Mouse (Mus musculus) heart, adult 2 months (tissue): ENCODE results near the gene Mllt1. TPM values are rescaled to one million over a fixed set of nuclear protein-coding genes. Genes with fewer than 3 reads are reported as not detected.

Experiments
- DNase-seq, 2 experiments: peaks; one replicate each; pipeline ENCODE4 v3.0.0; 2021
- H3K27ac ChIP-seq: fragments of 200-600 bp; 2 replicates; pipeline ENCODE4 v1.8.1; 2022
- H3K27me3 ChIP-seq: fragments of 200-500 bp; 2 replicates; pipeline ENCODE4 v1.6.1; 2012; ENCODE audit warnings: mild to moderate bottlenecking, low read length, inconsistent platforms, mixed read lengths; ENCODE audit not compliant: control insufficient read depth, insufficient read depth
- H3K36me3 ChIP-seq: fragments of 200-500 bp; 2 replicates; pipeline ENCODE4 v1.6.1; 2012; ENCODE audit warnings: low read length, inconsistent platforms; ENCODE audit not compliant: control insufficient read depth, insufficient read depth
- H3K4me1 ChIP-seq: fragments of 200-500 bp; 2 replicates; pipeline ENCODE4 v1.6.1; 2011; ENCODE audit warnings: low read length; ENCODE audit not compliant: control insufficient read depth, insufficient read depth
- H3K4me3 ChIP-seq: fragments of 200-600 bp; 2 replicates; pipeline ENCODE4 v1.8.1; 2022
- H3K79me2 ChIP-seq: fragments of 200-500 bp; replicated peaks from 2 replicates; pipeline ENCODE4 v1.6.1; 2012; ENCODE audit warnings: mild to moderate bottlenecking, inconsistent platforms, low read length, moderate library complexity, mixed read lengths; ENCODE audit not compliant: control insufficient read depth, insufficient read depth
- H3K9ac ChIP-seq: fragments of 200-500 bp; 2 replicates; pipeline ENCODE4 v1.6.1; 2012; ENCODE audit warnings: low read depth, mild to moderate bottlenecking, control low read depth, inconsistent platforms, low read length, mixed read lengths
- CTCF ChIP-seq: fragments of 200-600 bp; IDR thresholded peaks from 2 replicates; pipeline ENCODE4 v1.8.1; 2022; ENCODE audit warnings: antibody characterized with exemption, mild to moderate bottlenecking, moderate library complexity
- EP300 ChIP-seq: fragments of 200-500 bp; IDR thresholded peaks from 2 replicates; pipeline ENCODE4 v1.6.1; 2011; ENCODE audit warnings: low read depth, low read length, control low read depth; ENCODE audit not compliant: insufficient read depth
- POLR2A ChIP-seq: fragments of 200-500 bp; IDR thresholded peaks from 2 replicates; pipeline ENCODE4 v1.6.1; 2011; ENCODE audit warnings: mild to moderate bottlenecking, low read depth, low read length, control low read depth; ENCODE audit not compliant: insufficient read depth
- WGBS: fragments of 180-500 bp; shearing (Covaris S2); methylation state at CpG from one replicate; pipeline ENCODE4 v1.1.7; 2018; 5-methylcytosine and 5-hydroxymethylcytosine counted together
- intact Hi-C: fragments of 180-260 bp; cut with DNase I; formaldehyde crosslinking; loops from one replicate; pipeline ENCODE4 v1.15.1; 2025
- polyA plus RNA-seq: library from polyadenylated mRNA; depleted of rRNA; stranded (reverse); fragments of >200 nt; gene quantifications from 2 replicates; pipeline ENCODE4 v1.2.3, GENCODE M21; 2012
- total RNA-seq, 2 experiments: library from RNA; stranded (reverse); gene quantifications; 2 replicates each; pipeline ENCODE4 v1.2.3; 2021

The Mllt1 gene
- total and polyA plus RNA-seq, 3 experiments, result 25.3 to 27.2 (median 27.2) TPM

GRCm38 (mm10) chr17:56876465-56876864, 58.8 kb downstream of the Mllt1 start:
- TF ChIP-seq EP300 (no peak), POLR2A (no peak), CTCF (no peak)
- intact Hi-C loops, result no loop called here
- no peak overlapping the region for H3K27ac ChIP-seq
- no peaks in the 10 kb centered on the region for H3K27me3 ChIP-seq
- no peak overlapping the region for H3K9ac ChIP-seq
- H3K36me3 ChIP-seq, result no peaks in the 10 kb centered on the region
- DNase-seq, result no peak
- WGBS, result 83% methylated on average over 3 of the region's 3 CpGs
- H3K79me2 ChIP-seq, result no peaks in the 10 kb centered on the region
- H3K4me3 ChIP-seq, result no peak overlapping the region
- H3K4me1 ChIP-seq, result no peaks in the 10 kb centered on the region

GRCm38 (mm10) chr17:56874936-56875651, 60.1 kb downstream of the Mllt1 start, which contains the start of gene 1700061G19Rik:
1700061G19Rik (plus strand) TSS chr17:56875477.
- H3K79me2 ChIP-seq, result no peaks in the 10 kb centered on the region
- H3K4me1 ChIP-seq, result no peaks in the 10 kb centered on the region
- no peak within 1 kb of the TSS for H3K9ac ChIP-seq
- H3K27me3 ChIP-seq, result no peaks in the 10 kb centered on the region
- TF ChIP-seq POLR2A (no peak), EP300 (no peak), CTCF (no peak)
- H3K36me3 ChIP-seq, result no peaks in the 10 kb centered on the region
- WGBS, result 61% methylated on average over 12 of the region's 12 CpGs
- no peak within 1 kb of the TSS for H3K27ac ChIP-seq
- no peak for DNase-seq
- intact Hi-C loops, result no loop called here
- no peak within 1 kb of the TSS for H3K4me3 ChIP-seq

DNA sequence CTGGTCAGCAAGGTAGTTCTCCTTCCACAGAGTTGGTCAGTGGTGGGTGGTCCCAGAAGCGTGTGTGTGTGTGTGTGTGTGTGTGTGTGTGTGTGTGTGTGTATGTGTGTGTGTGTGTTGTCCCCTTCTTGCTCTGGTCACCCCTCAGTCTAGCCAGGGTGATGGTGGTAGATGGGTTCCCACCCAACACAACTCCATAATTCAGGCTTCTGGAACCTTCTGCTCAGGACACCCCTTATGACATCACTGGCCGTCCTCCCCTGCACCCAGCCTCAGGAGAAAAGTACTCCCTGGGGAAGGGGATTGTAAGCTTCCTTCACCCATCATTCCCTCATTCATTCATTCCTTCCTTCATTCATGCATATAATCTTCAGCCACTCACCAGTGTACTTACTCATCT, 61.0 kb downstream of the Mllt1 start, which contains the start of gene Acsbg2:
Gene Acsbg2, minus strand, starts transcription at position 211 of the 400 bp plus-strand sequence.
- H3K4me1 ChIP-seq, result no peaks in the 10 kb centered on the region
- H3K27ac ChIP-seq, result no peak within 1 kb of the TSS
- H3K27me3 ChIP-seq, result no peaks in the 10 kb centered on the region
- no peaks in the 10 kb centered on the region for H3K79me2 ChIP-seq
- no peak within 1 kb of the TSS for H3K9ac ChIP-seq
- no peaks in the 10 kb centered on the region for H3K36me3 ChIP-seq
- TF ChIP-seq POLR2A, result no peak
- TF ChIP-seq CTCF, result no peak
- DNase-seq, result no peak
- intact Hi-C loops, result no loop called here
- no peak within 1 kb of the TSS for H3K4me3 ChIP-seq
- 89% methylated on average over 2 of the region's 2 CpGs for WGBS

DNA sequence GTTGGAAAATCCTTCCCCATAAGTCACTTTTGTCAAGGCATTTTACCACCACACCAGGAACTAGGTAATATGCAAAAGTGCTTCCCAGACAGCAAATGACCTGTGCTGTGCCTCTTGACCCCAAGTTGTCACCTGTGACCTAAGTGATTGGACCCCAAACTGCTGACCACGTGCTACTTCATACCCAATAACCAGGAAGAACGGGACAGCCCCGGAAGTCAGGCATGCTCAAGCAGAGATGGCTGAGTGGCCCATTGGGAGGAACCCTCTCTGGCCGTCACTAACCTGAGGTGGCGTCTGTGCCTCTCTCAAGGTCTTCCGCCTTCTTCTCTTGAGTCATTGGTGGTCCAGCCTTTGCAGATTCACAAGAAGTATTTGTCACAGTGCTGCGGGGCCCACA, 62.7 kb downstream of the Mllt1 start:
- intact Hi-C loops, result no loop called here
- no peak for DNase-seq
- WGBS, result 71% methylated on average over 7 of the region's 7 CpGs

GRCm38 (mm10) chr17:56871767-56872166, 63.4 kb downstream of the Mllt1 start:
- TF ChIP-seq CTCF (no peak), POLR2A (no peak), EP300 (no peak)
- DNase-seq, result no peak
- Histone ChIP-seq H3K79me2 (no peaks in the 10 kb centered on the region), H3K27ac (no peak overlapping the region), H3K4me1 (no peaks in the 10 kb centered on the region), H3K36me3 (no peaks in the 10 kb centered on the region), H3K9ac (no peak overlapping the region), H3K27me3 (no peaks in the 10 kb centered on the region), H3K4me3 (no peak overlapping the region)
- intact Hi-C loops, result no loop called here
- 74% methylated on average over 8 of the region's 8 CpGs for WGBS

More for the DNA sequence above, 62.7 kb downstream of the Mllt1 start:
- Histone ChIP-seq H3K36me3 (no peaks in the 10 kb centered on the region), H3K9ac (no peak overlapping the region), H3K79me2 (no peaks in the 10 kb centered on the region), H3K27me3 (no peaks in the 10 kb centered on the region), H3K27ac (no peak overlapping the region), H3K4me3 (no peak overlapping the region), H3K4me1 (no peaks in the 10 kb centered on the region)
- TF ChIP-seq EP300 (no peak), POLR2A (no peak), CTCF (no peak)

- WGBS, result 54% methylated on average over 15 of the region's 15 CpGs
Observed at GRCm38 (mm10) chr17:56870287-56870953, 64.8 kb downstream of the Mllt1 start.

More at GRCm38 (mm10) chr17:56870287-56870953, 64.8 kb downstream of the Mllt1 start:
- H3K27ac ChIP-seq, result no peak overlapping the region
- intact Hi-C loops, result no loop called here
- H3K27me3 ChIP-seq, result no peaks in the 10 kb centered on the region
- H3K4me3 ChIP-seq, result no peak overlapping the region
- no peaks in the 10 kb centered on the region for H3K36me3 ChIP-seq
- no peak for DNase-seq
- TF ChIP-seq CTCF, result no peak
- H3K4me1 ChIP-seq, result no peaks in the 10 kb centered on the region
- H3K9ac ChIP-seq, result no peak overlapping the region
- H3K79me2 ChIP-seq, result no peaks in the 10 kb centered on the region
